Mouse (Mus musculus): Measurements from ENCODE around the gene Elof1. TPM values are rescaled to one million over a fixed set of nuclear protein-coding genes. Genes with fewer than 3 reads are reported as not detected.

The Elof1 gene
- total RNA-seq, 1 experiment from 2014 or later = 74.2 TPM

DNA sequence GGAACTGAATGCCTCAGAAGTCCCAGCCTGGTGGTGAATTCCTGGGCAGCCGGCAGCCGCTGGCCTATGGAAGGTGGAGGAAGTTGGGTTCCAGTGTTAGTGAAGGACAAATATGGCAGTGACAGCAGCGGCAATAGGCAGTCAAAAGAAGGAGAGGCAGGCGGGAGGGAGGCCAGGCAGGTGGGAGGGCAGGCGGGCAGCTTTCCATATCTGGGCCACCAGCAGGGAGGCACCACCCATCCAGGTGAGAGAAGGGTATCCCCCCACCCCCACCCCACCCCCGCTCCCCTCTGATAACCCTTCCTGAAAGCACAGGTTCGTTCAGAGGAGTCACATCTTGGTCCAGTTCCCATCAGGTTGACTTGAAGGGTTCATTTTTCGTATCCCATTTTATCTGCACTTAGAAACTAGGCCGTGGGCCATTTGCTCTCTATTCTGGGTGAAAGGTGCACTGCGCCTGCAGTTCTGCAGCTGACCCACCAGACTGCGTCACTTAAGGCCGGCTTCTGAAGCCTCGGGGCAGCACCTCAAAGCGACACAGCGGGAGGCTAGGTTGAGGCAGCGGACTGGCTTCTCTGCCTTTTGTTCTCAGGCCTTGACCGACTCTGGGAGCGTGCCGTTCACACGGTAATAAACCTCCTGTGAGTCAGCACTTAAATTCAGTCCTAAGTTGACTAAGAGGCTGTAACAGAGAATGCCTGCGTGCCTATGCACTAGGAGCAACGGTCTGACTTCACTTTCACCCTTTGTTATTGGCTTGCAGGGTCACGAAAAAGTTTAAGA lies 20.0 kb upstream of the Elof1 start:
- DNase-seq = peak; percentile 74

DNA sequence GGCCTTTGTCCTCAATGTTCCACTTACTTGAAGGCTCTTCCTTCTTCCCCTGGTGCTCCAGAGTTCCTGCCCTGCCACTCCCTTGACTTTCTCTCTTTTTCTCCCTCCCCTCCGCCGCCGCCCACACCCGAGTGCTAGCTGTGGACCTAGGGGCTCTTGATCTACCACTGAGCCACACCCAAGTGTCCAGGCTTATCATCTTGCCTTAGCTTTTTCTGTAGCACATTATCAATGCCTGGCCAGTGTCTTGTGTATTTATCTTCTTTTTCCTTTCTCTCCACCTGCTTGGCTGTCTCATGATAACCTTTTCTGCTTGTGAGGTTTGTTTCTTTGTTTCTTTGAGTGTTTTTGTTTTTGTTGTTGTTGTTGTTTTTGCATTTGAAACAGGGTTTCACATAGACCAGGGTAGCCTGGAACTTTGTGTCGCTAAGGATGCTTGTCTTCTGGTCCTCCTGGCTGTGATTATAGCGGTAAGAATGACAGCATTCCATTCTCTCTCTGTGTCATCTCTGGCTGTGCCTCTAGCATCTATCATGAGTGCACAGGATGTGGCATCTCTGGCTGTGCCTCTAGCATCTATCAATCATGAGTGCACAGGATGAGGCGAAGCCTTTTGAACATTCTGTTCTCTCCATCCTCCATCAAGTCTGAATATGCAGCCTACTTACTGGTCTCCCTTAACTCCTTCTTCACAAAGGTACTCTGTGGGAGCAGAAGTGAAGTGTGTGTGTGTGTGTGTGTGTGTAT lies 18.8 kb upstream of the Elof1 start, which contains the start of gene Acp5:
Acp5 (minus strand) TSS at position 68 of the 747 bp plus-strand sequence.
- DNase-seq = no peak

DNA sequence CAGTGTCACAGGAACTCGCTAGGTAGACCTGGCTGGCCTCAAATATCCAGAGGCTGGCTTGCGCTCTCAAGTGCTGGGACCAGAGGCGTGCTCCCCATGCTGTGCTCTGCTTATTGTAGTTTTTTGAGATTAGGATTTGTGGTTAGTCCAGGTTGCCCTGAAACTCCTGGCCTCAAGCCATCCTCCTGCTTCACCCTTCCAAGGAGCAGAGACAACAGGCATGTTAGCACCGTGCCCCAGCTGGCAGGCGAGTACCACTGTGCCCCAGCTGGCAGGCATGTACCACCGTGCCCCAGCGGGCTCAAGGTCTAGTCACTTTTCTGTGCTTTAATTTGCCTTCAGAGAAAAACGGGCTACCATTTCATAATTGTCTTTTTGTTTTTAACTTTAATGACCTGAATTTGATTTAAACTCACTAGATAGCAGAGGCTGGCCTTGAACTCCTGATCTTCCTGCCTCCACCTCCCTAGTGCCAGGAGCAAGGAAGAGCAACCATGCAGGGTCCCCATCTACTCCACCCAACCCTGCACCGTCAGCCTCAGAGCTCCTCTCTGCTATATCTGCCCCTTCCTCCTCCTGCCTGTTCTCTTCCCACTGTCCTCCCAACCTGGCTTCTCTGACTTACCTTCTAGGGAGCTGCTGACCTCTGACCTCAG lies 18.1 kb upstream of the Elof1 start:
- DNase-seq = peak; percentile 72

DNA sequence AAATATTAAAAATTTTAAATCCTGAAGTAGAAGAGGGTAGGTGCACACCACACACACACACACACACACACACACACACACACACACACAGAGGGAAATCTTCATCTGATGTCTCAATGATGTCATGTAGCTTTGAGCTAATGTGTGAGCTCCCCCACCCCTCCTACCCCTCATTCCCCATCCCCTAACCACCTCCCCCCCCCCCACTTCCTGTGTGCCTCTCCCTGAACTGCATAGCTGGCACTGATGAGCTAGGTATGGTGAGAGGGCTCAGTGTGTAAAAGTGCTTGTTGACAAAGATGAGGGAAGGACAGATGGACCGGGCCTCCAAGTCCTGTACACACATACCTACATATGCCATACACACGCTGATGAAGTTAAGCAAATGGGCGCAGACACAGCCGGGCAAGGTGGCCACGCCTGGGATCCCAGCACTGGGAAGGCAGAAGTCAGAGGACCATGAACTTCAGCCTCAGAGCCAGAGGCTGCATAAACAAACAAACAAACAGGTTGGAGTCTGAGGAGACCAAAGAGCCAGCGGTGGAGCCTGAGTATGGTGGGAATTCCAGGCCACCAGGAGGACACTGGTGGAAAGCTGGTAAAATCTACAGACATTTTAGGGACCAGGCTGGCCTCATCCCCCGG lies 17.4 kb upstream of the Elof1 start:
- DNase-seq = no peak

DNA sequence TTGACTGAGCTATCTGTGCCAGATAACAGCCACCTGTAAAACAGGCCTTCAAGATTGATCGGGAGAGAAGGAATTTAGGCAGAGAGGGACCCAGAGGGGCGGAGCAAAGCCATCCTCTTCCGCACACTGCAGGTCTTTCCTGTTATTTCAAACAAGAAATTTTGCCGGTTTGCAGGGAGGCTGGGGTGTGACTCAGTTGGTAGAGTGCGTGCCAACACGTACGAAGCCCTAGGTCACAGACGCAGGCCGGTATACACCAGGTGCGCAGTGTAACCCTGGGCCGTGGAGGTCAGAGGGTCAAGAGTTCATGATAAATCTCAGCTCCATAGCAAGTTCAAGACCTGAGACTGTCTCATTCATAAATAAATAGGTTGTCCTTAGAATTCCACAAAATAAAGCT lies 15.2 kb upstream of the Elof1 start:
- no peak for DNase-seq

DNA sequence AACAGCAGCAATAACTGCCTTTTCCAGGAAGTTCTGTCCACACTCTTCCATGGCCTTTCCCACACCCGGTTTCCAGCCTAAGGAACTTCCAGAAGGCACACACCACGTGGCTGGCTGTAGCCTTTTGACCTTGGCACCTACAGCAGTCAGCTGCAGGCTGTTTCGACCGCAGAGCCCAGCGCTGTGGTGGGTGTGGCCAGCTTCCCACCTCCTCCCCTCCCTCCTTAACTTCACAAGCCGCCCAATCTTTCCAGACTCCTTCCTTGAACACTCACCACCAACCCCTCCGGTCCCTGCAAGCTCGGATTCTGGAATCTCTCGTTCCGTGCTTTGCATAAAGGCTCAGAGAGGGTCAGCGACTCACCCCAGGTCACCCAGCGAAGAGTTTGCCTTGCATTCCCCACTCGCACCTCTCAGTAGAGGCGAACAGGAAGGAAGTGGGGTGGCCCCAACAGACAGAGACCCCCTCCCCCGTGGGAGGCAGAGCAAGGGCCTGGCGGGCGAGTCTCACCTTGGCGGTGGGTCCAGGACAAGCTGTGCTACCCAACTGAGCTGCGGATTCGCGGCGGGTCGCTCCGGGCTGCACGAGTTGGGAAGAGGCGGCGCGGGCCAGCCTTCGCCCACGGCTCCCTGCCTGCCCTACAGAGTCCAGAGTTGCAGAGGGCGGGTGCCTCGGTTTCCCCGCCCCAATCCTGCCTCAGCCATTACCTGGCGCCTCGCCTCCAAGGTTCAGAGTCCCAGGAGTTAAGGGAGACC lies 14.4 kb upstream of the Elof1 start:
- peak; percentile 69 for DNase-seq

DNA sequence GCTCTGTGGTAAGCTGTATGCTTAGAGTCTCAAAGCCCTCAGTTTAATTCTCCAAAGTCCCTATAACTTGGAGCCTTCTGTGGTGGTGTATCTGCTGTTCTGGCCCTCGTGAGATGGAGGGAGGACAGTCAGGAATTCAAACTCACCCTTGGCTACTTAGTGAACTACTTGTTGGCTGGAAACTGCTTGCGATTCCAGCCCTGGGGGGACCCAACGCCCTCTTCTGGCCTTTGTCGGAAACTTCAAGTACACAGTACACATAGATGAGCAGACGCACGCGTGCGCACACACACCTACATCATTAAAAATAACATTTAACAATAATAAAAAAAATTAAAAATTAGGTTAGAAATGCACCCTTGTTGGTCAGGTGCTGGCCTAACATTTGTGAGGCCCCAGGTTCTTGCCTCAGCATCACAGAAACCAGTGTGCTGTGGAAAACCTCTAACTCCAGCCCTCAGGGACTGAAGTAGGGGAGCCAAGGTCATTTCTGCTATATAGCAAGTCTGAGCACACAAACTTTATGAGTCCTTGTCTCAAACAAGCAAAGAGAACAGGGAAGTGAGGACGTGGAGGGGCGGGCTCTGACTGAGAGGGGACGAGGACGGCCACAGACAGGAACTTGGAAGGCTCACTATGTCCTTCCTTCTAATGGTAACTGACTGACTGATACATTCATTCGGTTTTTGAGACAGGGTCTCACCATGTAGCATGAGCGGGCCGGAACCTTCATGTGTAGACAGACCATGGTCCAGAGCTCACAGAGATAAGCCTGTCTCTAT lies 8.5 kb upstream of the Elof1 start:
- DNase-seq = no peak

DNA sequence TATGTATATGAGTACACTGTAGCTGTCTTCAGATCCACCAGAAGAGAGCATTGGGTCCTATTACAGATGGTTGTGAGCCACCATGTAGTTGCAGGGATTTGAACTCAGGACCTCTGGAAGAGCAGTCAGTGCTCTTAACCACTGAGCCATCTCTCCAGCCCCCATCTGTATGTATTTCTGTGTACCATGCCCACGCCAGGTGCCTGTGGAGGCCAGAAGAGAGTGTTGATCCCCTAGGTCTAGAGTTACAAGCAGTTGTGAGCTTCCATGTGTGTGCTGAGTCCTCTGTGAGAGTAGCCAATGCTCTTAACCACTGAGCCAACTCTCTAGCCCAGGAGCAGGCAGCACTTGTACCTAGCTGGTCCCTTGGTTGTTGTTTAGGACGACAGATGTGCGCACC lies 7.2 kb upstream of the Elof1 start:
- DNase-seq = no peak

DNA sequence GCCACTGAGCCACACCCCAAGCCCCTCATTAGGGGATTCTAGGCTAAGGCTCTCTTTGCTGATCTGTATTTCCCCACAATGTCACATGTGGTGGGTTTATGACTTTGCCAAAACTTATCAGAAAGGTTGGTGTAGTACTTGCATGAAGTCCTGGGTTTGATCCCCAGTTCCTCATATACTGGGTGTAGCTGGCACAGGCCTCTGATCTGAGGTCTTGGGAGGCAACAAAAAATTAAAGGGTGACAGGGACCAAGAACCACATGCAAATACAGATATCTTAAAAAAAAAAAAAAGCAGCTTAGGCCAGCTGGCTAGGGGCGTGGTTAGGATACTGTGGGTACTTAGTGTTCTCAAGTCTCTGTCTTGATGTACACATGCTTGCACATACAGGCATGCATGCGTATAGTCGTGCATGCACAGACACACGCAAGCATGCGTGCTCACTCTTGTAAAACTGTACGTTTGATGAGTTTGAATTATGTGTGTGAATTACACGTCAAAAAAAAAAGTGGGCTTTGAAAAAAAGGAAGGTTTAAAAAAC lies 6.2 kb upstream of the Elof1 start:
- DNase-seq = no peak

DNA sequence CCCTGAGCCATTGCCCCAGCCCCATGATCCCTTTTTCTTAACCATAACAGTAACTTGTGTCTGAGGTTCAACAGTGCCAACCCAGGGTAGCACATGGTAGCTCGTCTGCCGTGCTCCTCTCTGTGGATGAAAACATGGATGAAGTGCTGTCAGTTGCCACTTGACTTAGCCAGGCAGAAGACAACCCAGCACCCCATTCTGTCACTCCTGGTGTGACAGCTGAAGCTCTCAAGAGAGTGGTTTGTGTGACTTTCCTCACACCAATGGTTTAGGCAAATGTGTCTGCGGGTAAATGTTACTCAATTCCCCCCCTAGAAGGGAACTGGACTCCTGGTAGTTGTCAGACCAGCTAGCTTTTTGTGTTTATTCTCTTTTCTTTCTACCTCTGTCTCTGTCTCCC lies 5.0 kb upstream of the Elof1 start:
- no peak for DNase-seq

DNA sequence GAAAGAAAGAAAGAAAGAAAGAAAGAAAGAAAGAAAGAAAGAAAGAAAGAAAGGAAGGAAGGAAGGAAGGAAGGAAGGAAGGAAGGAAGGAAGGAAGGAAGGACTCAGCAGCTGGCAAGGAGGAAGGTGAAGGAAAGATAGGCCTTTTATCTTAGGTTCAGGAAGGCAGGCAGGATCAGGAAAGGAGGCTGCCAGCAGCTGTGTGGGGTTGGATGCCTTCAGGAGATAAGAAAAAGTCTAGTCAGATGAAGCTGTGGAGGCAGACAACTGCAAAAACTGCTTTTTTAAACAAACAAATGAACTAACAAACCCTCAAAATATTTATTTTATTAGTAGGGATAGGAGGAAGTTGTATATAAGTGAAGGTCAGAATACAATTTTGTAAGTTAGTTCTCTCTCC lies 4.6 kb upstream of the Elof1 start:
- DNase-seq = no peak

DNA sequence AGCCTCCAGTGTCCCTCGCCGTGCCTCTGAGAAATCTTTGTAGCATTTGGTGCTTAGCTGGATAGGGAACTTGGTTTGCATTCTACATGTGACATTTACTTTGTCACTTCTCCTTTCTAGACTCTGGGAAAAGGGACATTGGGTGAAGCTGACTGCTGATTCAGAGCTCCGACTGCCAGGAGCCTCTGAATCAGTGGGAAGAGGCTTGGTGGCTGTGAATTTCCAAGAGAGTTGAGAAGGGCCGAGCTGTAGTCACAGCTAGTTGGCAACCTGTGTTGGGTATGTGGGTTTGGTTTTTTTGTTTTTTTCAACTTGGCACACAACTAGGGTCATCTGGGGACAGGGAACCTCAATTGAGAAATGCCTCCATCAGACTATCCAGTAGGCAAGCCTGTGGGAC lies 2.6 kb upstream of the Elof1 start:
- DNase-seq = peak; percentile 43

DNA sequence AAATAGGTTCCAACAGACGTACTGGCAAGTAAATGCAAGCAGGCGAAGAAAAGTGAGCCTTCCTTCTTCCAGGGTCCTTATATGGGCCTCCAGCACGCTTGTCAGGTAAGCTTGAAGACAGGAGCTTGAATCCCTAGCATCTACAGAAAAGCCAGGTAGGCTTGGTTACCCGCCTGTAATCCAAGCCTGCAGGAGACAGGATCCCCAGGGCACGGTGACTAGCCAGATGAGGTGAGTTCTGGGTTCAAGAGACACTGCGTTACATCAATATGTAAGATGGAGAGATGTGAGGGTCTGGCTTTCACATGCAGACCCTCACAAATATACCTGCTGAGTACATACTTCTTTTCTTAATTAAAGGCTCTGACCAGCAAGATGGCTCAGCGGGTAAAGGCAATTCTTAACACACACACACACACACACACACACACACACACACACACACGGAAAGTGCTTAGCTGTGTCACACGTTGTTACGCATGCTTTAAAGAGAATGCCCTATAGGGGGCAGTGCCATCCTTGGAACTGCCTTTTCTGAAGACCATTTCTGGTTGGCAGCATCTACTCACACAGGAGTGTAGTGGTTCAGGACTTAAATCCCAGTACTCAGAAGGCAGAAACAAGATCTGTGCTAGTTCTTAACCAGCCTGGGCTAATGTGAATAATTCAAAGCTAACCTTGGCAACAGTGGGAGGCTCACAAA lies 933 bp upstream of the Elof1 start:
- peak; percentile 78 for DNase-seq

DNA sequence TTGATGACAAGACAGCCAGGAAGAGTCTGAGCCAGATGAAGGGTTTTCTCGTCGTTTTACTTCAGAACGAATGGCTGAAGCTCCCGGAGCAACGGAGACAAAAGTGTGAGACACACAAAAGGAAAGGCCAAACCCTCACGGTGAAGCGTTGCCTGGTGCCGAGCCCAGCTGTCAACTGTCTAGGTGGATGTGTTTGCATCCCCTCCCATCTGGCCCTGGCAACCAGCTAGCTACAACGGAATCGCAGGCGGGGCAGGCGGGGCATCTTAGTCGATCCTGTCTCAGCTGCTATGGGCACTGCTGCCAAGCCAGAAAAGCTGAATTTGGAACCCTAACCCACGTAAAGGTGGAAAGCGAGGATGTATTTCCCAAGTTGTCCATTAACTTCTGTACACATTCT lies 886 bp downstream of the Elof1 start:
- DNase-seq = peak; percentile 39

DNA sequence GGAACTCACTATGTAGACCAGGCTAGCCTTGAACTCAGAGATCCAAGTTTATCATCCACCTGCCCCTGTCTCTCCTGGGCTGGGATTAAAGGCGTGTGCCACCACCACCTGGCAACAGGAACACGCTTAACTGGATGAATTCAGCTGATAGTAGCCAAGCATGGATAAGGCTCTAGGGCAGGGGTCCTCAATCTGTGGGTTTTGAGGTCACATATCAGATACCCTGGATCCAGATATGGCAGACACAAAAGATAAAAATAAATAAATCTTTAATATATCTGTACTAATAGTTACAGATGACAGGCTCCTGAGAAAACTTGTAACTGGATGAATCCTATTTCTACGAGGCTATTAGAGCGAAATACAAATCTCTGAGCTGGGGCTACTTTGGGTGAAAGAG lies 1.3 kb downstream of the Elof1 start:
- DNase-seq = no peak

DNA sequence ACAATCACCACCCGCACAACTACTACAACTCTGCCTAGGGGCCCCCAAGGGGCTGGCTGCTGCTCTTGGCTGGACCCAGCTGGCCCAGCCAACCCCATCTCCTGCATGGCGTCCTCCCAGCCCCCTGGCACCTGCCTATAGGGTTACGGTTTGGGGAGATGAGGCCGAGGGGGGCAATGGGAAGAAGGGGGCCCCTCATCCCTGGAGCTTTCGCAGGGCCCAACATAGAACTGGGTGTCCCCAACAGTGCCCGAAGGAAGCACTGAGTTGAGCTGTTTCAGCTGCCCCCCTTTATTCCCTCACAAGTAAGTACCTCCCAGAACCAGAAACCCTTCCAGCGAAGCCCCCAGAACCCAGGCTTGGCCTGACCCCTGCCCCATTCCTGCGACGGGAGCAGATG lies 8.8 kb downstream of the Elof1 start:
- no peak for DNase-seq

DNA sequence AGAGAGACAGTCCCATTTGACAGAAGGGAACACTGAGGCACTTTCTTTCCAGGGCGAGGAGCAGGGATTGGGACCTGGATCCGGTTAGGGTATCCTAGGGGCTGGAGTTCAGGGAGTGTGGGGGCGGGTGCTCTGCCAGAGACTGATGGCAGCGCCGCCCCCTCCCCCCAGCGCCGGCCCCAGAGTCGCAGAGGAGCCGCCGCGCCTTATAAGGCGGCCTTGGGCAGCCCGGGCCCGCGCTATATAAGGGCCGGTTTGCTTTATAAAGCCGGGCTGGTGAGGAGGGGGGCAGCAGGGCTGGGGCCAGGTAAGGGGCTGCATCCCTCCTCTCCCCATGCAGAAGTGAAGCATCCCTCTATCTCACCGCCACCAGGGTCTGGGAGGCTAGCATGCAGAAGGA lies 17.1 kb downstream of the Elof1 start:
- DNase-seq = no peak

DNA sequence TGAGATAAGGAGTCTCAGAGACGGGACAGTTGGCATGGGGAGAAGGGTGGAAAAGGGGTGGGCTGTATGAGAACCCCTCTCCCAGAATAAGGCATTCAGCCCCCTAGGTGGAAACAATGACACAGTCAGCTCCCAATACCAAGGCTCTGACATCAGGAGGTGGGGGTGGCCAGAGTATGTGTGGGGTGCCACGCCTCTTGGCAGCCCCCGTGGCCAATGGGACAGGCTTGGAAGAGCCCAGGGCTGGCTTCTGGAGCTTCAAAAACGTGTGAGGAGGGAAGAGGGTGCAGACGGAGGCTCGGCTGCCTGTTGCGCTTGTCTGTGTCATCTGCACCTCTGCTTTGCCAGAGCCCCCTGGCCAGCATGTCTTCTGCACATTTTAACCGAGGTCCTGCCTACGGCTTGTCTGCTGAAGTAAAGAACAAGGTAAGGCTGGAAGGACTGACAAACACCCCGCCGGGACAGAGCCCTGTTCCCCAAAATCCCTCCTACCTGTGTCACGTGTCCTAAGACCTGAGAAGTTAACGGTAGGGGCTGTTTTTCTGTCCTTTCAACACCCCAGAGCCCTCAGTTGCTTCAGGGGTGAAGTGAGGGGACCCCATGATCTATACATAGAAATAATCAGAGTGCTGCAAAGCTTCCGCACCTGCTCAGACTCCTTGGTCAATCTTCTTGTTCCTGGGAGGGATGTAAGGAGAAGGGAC lies 17.8 kb downstream of the Elof1 start, which contains the start of gene Cnn1:
Cnn1 (plus strand) TSS at position 224 of the 704 bp plus-strand sequence.
- DNase-seq = peak; percentile 58

DNA sequence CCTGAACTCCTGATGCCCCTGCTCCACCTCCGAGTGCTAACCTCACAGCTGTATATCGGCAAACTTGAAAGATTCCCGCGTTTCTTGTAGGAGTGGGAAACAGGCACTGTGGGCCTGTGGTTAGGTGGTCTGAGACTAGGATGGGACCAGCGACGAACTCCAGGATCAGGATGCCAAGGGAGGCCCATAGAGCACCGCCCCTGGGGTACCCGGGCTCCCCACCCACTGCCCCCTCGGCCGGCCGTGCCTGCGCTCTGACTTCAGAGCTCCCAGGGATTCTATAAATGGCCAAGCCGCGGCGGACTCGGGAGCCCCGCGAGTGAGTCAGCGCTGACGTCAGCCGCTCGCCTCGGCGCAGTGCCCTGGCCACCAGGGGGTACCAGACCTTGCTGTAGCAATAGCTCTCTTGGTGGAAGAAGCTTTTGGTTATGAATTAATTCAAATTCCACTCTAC lies 21.1 kb downstream of the Elof1 start:
- DNase-seq = peak; percentile 93
